Mouse (Mus musculus) ES-E14 (cell line): ENCODE measurements at regions not wholly inside any gene's neighbourhood (a gene's known extent, or its start where the extent isn't known, plus 50 kb on each side); places are given as distances from the start of the nearest gene placed in this dataset.

Experiments
- MAFK ChIP-seq: IDR thresholded peaks from 2 replicates; pipeline ENCODE4 v1.6.1; 2014; ENCODE audit warnings: mild to moderate bottlenecking, low read depth, low read length, inconsistent platforms; ENCODE audit not compliant: insufficient read depth
- ZC3H11A ChIP-seq: IDR thresholded peaks from 2 replicates; pipeline ENCODE4 v1.6.1; 2012; ENCODE audit warnings: low read depth, mild to moderate bottlenecking, inconsistent platforms, low read length, borderline replicate concordance
- ZNF384 ChIP-seq: IDR thresholded peaks from 2 replicates; pipeline ENCODE4 v1.6.1; 2012; ENCODE audit warnings: low read depth, low read length, inconsistent platforms

- no peak for TF ChIP-seq MAFK
- no peak for TF ChIP-seq ZNF384
- peak; percentile 73 for TF ChIP-seq ZC3H11A
Measured at GRCm38 (mm10) chr11:111536040-111536836, 470.3 kb downstream of the Kcnj2 start.
